Mouse (Mus musculus) megakaryocyte, embryonic 14.5 days (primary cell): Measurements from ENCODE around the gene Epb41. TPM values are rescaled to one million over a fixed set of nuclear protein-coding genes. Genes with fewer than 3 reads are reported as not detected.

ENCODE experiments used
- H3K27me3 ChIP-seq: replicated peaks from 2 replicates; pipeline ENCODE3; 2012; ENCODE audit warnings: inconsistent platforms
- H3K36me3 ChIP-seq: replicated peaks from 2 replicates; pipeline ENCODE3; 2012; ENCODE audit warnings: low read length, inconsistent platforms, mixed read lengths
- H3K4me1 ChIP-seq: 2 replicates; pipeline ENCODE4 v1.6.1; 2012; ENCODE audit warnings: inconsistent platforms
- H3K4me3 ChIP-seq: replicated peaks from 2 replicates; pipeline ENCODE3; 2012; ENCODE audit warnings: moderate library complexity, mild to moderate bottlenecking, inconsistent platforms
- H3K9me3 ChIP-seq: 2 replicates; pipeline ENCODE4 v1.6.1; 2012; ENCODE audit warnings: inconsistent platforms
- FLI1 ChIP-seq: IDR thresholded peaks from 2 replicates; pipeline ENCODE4 v1.6.1; 2012; ENCODE audit warnings: low read length, inconsistent platforms, mixed read lengths
- GATA1 ChIP-seq: IDR thresholded peaks from 3 replicates; pipeline ENCODE4 v1.6.1; 2012; ENCODE audit warnings: mixed read lengths, low read length, inconsistent platforms, borderline replicate concordance
- polyA plus RNA-seq: library from polyadenylated mRNA; stranded (reverse); fragments of >175 nt; gene quantifications from 2 replicates; pipeline ENCODE4 v1.2.3, GENCODE M21; 2012; ENCODE audit warnings: low replicate concordance; ENCODE audit not compliant: insufficient read depth

Epb41 gene
- polyA plus RNA-seq, 1 experiment = 122 TPM

- Histone ChIP-seq H3K9me3 (no peaks in the 10 kb centered on the region), H3K36me3 (peaks cover 93% of the 10 kb centered on the region), H3K27me3 (no peaks in the 10 kb centered on the region), H3K4me3 (no peak overlapping the region), H3K4me1 (peaks cover 73% of the 10 kb centered on the region)
- TF ChIP-seq GATA1 = no peak
- TF ChIP-seq FLI1 = no peak
Observed at GRCm38 (mm10) chr4:131888564-131888963, 186.6 kb downstream of the Epb41 start.

GRCm38 (mm10) chr4:131885376-131885775 is 189.7 kb downstream of the Epb41 start:
- no peak for TF ChIP-seq GATA1
- no peak for TF ChIP-seq FLI1
- H3K4me3 ChIP-seq = no peak overlapping the region
- H3K36me3 ChIP-seq = peaks cover 67% of the 10 kb centered on the region
- H3K4me1 ChIP-seq = peaks cover 97% of the 10 kb centered on the region
- no peaks in the 10 kb centered on the region for H3K27me3 ChIP-seq
- no peaks in the 10 kb centered on the region for H3K9me3 ChIP-seq

GRCm38 (mm10) chr4:131883571-131883970 is 191.6 kb downstream of the Epb41 start:
- H3K4me1 ChIP-seq = peaks cover 97% of the 10 kb centered on the region

GRCm38 (mm10) chr4:131881306-131881705 is 193.8 kb downstream of the Epb41 start:
- no peak for TF ChIP-seq FLI1
- no peak for TF ChIP-seq GATA1

More at GRCm38 (mm10) chr4:131883571-131883970, 191.6 kb downstream of the Epb41 start:
- Histone ChIP-seq H3K36me3 (peaks cover 52% of the 10 kb centered on the region), H3K9me3 (no peaks in the 10 kb centered on the region), H3K4me3 (no peak overlapping the region), H3K27me3 (no peaks in the 10 kb centered on the region)
- TF ChIP-seq FLI1 (no peak), GATA1 (no peak)

GRCm38 (mm10) chr4:131879692-131880091 is 195.4 kb downstream of the Epb41 start:
- no peaks in the 10 kb centered on the region for H3K9me3 ChIP-seq
- no peak overlapping the region for H3K4me3 ChIP-seq
- H3K36me3 ChIP-seq = peaks cover 14% of the 10 kb centered on the region
- no peaks in the 10 kb centered on the region for H3K27me3 ChIP-seq
- peaks cover 95% of the 10 kb centered on the region for H3K4me1 ChIP-seq
- TF ChIP-seq FLI1 (no peak), GATA1 (no peak)

More at GRCm38 (mm10) chr4:131881306-131881705, 193.8 kb downstream of the Epb41 start:
- H3K27me3 ChIP-seq = no peaks in the 10 kb centered on the region
- no peaks in the 10 kb centered on the region for H3K9me3 ChIP-seq
- H3K4me1 ChIP-seq = peaks cover 96% of the 10 kb centered on the region
- H3K36me3 ChIP-seq = peaks cover 30% of the 10 kb centered on the region
- H3K4me3 ChIP-seq = peak overlapping the region; percentile 50

- Histone ChIP-seq H3K4me1 (peaks cover 74% of the 10 kb centered on the region), H3K9me3 (no peaks in the 10 kb centered on the region), H3K36me3 (no peaks in the 10 kb centered on the region), H3K27me3 (no peaks in the 10 kb centered on the region), H3K4me3 (no peak overlapping the region)
- TF ChIP-seq GATA1 = no peak
- no peak for TF ChIP-seq FLI1
Observed at GRCm38 (mm10) chr4:131876836-131877235, 198.3 kb downstream of the Epb41 start.

GRCm38 (mm10) chr4:131875242-131875641 is 199.9 kb downstream of the Epb41 start:
- Histone ChIP-seq H3K27me3 (no peaks in the 10 kb centered on the region), H3K4me3 (peak overlapping the region; percentile 95), H3K9me3 (no peaks in the 10 kb centered on the region), H3K36me3 (no peaks in the 10 kb centered on the region), H3K4me1 (peaks cover 67% of the 10 kb centered on the region)
- no peak for TF ChIP-seq FLI1
- TF ChIP-seq GATA1 = no peak

- Histone ChIP-seq H3K4me1 (peaks cover 67% of the 10 kb centered on the region), H3K27me3 (no peaks in the 10 kb centered on the region), H3K4me3 (peak overlapping the region; percentile 95), H3K36me3 (peaks cover 2% of the 10 kb centered on the region), H3K9me3 (no peaks in the 10 kb centered on the region)
- no peak for TF ChIP-seq GATA1
- TF ChIP-seq FLI1 = no peak
Observed at GRCm38 (mm10) chr4:131874567-131874966, 200.6 kb downstream of the Epb41 start.

GRCm38 (mm10) chr4:131874169-131874536 is 201.0 kb downstream of the Epb41 start:
- Histone ChIP-seq H3K4me3 (peak overlapping the region; percentile 95), H3K36me3 (peaks cover 7% of the 10 kb centered on the region), H3K4me1 (peaks cover 67% of the 10 kb centered on the region), H3K27me3 (no peaks in the 10 kb centered on the region), H3K9me3 (no peaks in the 10 kb centered on the region)
- TF ChIP-seq GATA1 (peak; percentile 41; the same call in 1 of the 3 replicates), FLI1 (no peak)

Other genes with a start within 250 kb of the Epb41 start
- gene Ptpru, start 237.0 kb downstream of the Epb41 start, polyA plus RNA-seq = 0.07 and 0.39 TPM in 2 replicates
- 8.8 and 15.2 TPM in 2 replicates for gene Mecr, start 231.9 kb downstream of the Epb41 start, polyA plus RNA-seq
- gene Srsf4, start 201.7 kb downstream of the Epb41 start, polyA plus RNA-seq = 53.8 and 135 TPM in 2 replicates
- not detected in 2 replicates for gene Tmem200b, start 153.6 kb downstream of the Epb41 start, polyA plus RNA-seq
- gene Gm10300, start 624 bp downstream of the Epb41 start, polyA plus RNA-seq = 0.23 TPM in 1 of 2 replicates, not detected in the other
- not detected in 2 replicates for gene Oprd1, start 69.2 kb upstream of the Epb41 start, polyA plus RNA-seq
- 15.8 and 21.1 TPM in 2 replicates for gene Ythdf2, start 137.0 kb upstream of the Epb41 start, polyA plus RNA-seq
- gene Gmeb1, start 186.3 kb upstream of the Epb41 start, polyA plus RNA-seq = 7.9 and 9.0 TPM in 2 replicates
- gene Taf12, start 199.1 kb upstream of the Epb41 start, polyA plus RNA-seq = 0.87 and 14.0 TPM in 2 replicates
- not detected in 2 replicates for gene Rab42, start 228.1 kb upstream of the Epb41 start, polyA plus RNA-seq